Mouse (Mus musculus) CD4-positive, CD25-positive, alpha-beta regulatory T cell, adult 4 months (primary cell): ENCODE data around the gene Bcl2l15. TPM values are rescaled to one million over a fixed set of nuclear protein-coding genes. Genes with fewer than 3 reads are reported as not detected.
"Not testable (repeated sequence)": the region's sequence is repeated elsewhere in the genome, so short reads cannot be mapped to it uniquely, and the experiment has no call there.

Experiments used
- ATAC-seq: one replicate; pipeline ENCODE4 v1.8.0; 2017
- polyA plus RNA-seq, 2 experiments: library from polyadenylated mRNA; unstranded; fragments of 100-300 nt; shearing (Covaris generic); gene quantifications; one replicate each; pipeline ENCODE4 v1.2.1; 2017

Bcl2l15 gene
- polyA plus RNA-seq, 2 experiments from 2014 or later = 6.2 to 8.6 TPM

DNA sequence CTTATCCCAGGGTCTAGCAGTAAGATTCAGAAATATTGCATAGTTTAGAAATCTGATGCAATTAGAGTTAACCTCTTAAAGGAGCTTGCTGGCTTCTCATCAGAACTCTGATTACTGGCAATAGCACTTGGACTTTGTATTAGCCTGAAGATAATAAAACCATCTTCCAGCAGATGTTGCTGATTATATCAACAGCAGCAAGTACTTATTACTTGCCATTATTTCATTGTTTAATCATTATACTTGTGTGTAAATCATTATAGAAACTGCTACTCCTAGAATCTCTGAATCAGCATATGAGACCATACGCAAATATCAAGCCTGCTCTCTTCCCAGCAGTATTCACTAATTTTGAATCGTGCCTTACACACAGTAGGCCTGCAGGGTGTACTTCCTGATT is 1.6 kb downstream of the Bcl2l15 start:
- no peak for ATAC-seq

DNA sequence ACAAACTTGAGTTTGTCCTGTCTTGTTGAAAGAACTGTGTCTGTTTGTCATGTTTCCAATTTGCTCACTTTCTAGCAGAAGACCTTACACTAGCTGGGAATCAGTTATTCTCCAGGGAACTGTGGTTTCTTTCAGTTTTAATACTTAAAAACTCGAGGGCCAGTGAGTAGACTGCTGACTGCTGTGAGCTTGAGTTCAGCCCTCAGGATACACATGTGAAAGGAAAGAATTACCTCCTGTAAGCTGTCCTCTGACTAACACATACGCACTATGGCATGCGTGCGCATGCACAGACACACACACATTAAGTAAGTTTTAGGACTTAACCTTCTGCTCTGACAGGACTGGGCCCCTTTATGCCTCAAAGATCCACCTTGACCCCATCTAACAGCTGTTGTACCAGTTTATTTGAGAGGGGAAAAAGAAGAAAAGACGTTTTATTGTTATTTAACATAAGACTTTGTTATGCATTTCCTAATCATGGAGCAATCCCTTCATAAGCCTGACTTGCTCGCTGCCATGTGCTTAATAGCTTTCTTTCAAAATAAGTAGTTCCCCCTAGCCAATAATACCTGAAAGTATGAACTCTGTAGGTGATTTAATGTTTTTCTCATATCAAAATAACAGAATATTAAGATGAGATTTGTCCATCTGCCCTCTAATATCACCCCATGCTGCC is 3.0 kb downstream of the Bcl2l15 start:
- ATAC-seq = no peak

DNA sequence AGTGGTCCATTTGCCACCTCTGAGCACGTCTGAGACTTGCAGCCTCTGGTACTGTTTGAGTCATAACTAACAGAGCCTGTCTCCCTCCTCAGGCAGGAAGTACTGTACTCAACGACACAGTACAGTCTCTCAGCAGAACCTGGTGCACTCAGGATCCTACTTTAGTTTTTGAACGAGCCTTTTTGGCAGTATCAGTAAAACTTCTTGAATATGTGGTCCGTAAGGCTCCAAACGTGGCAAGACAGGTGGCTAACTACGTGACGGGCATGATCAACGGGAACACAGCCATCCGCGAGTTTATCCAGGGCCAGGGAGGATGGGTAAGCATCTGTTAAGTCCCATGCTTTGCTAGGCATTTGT is 3.5 kb downstream of the Bcl2l15 start:
- ATAC-seq = peak; percentile 97

DNA sequence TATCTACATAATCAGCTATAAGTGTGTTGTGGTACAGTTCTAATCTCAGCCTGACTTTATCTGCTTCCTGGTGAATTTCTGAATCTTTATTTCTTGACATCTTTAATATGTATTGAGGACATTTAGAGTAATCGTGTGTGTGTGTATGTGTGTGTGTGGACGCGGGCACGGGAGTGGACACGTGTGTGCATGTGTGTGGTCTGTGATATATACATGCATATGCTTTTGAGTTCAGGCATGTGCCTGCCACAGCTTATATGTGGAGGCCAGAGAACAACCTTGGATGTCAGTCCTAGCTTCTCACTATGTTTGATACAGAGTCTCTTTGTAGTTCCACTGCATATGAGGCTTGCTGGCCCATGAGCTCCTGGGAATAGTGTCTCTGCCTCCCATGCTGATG is 4.1 kb downstream of the Bcl2l15 start:
- no peak for ATAC-seq

DNA sequence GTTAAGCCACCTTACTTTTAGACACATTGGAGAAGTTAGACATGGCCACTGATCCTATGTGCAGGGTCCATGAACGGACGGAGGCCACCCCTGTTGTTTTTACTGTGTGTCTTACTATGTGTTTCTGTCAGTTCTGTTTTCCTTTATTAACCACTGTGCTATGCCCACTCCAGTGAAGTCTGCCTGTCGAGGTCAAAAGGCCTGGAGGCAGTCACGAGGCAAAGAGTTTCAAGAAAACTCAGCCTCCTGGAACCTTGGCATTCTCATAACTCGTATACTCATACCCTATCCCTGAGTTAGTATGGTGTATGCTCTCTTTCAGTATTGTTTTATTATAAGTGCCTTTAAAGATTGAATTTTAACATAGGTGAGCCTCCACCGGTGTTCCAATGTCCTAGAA is 7.3 kb downstream of the Bcl2l15 start:
- ATAC-seq = no peak

DNA sequence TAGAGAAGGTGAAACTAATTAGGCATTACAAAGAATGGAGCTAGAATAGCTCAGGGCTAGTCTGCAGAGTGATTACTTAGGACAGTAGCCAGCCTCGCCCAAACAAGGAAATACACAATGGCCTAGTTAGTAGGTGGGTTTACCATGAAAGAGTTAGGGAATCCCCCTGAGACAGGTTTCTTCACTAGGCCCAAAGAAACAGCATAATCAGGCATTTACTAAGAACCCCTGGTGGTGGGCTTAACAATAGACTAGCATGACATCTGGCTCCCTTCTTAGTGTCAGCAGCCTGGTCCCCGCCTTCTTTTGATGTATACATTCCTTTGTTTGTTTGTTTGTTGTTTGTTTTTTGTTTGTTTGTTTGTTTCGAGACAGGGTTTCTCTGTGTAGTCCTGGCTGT is 7.8 kb downstream of the Bcl2l15 start:
- ATAC-seq = not testable (repeated sequence)

- ATAC-seq = not testable (repeated sequence)
These were observed 8.5 kb downstream of the Bcl2l15 start for GRCm38 (mm10) chr3:103840946-103841345.

- ATAC-seq = peak; percentile 52
These were observed 18.4 kb downstream of the Bcl2l15 start for GRCm38 (mm10) chr3:103850644-103851363.

DNA sequence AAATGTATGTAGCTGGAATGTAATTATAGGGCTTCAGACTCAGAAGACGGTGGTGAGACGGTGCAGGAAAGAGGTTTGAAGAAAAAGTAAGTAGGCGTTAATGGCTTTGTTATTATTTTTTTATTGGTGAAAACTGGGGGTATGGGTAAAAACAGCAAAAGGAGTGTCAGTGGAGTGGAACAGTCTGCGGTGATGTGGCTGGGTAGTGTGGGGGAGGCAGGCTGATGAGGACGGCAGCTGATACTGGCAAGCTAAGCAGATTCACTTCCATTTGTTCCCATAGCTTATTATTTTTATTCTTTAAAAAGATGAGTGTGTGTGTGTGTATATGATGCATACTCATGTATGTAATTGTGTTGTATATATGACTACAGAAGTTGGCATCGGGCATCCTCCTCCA is 19.1 kb downstream of the Bcl2l15 start:
- peak; percentile 45 for ATAC-seq

GRCm38 (mm10) chr3:103851882-103852281 is 19.5 kb downstream of the Bcl2l15 start:
- peak; percentile 29 for ATAC-seq

DNA sequence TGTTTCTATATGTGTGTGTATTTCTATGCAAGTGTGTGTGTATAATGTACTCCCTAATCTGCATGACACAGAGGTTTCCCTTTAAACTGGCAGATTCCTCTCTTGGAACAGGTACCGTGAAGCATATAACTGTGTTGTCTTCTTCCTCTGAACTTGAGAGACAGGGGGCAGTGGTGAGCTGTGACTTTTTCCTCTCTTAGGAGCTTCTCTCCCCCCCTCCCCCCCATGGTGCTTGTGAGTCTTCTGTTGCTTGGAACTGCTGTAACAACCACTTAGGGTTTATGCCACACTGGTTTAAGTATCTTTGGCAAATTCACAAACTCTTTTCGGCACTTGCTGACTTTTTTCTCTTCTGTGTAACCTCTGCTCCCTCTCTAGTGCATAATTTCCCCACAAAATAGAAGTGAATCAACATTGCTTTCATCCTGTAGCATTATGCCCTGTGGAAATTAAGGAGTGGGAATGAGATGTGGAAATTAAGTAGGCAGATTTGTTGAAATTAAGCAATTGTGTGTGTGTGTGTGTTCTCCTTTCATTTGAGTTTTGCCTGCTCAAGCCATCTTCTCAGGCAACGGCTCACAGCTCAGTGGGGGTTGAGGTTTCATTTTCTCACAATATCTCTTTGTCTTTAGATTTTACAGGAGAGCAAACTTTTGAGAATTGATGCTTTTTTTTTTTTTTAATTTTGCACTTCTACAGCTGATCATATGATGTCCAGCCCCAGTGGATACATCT is 20.3 kb downstream of the Bcl2l15 start:
- ATAC-seq = peak; percentile 44

GRCm38 (mm10) chr3:103853804-103854203 is 21.4 kb downstream of the Bcl2l15 start:
- ATAC-seq = no peak

- ATAC-seq = peak; percentile 67
These were observed 24.8 kb downstream of the Bcl2l15 start for GRCm38 (mm10) chr3:103857036-103857805.

GRCm38 (mm10) chr3:103857977-103858563 is 25.7 kb downstream of the Bcl2l15 start:
- ATAC-seq = no peak

- peak; percentile 16 for ATAC-seq
These were observed 26.7 kb downstream of the Bcl2l15 start, which contains the start of gene Ptpn22 for GRCm38 (mm10) chr3:103858881-103859801. Gene Ptpn22, plus strand, starts transcription at chr3:103859795.

- peak; percentile 75 for ATAC-seq
These were observed 27.5 kb downstream of the Bcl2l15 start for GRCm38 (mm10) chr3:103859851-103860391.

GRCm38 (mm10) chr3:103862721-103863220 is 30.4 kb downstream of the Bcl2l15 start:
- ATAC-seq = no peak

DNA sequence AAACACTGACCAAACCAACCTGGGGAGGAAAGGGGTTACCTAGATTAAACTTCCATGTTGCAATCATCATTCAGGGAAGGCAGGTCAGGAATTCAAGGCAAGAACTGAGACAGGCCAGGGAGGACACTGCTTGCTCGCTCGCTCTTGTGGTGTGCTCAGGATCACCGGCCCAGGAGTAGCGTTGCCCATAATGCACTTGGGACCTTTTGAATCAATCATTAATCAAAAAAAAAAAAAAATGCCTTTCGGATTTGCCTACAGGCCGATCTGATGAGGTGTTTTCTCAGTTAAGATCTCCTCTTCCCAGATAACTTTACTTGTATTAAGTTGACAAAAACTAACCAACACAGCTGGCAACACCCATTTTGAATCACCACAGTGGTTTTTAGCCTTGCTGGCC is 31.8 kb downstream of the Bcl2l15 start:
- ATAC-seq = no peak

- peak; percentile 47 for ATAC-seq
These were observed 35.1 kb downstream of the Bcl2l15 start for GRCm38 (mm10) chr3:103867424-103867971.

GRCm38 (mm10) chr3:103868008-103868407 is 35.6 kb downstream of the Bcl2l15 start:
- peak; percentile 79 for ATAC-seq
